Mouse (Mus musculus): ENCODE results near the gene Ank3.

The Ank3 gene

GRCm38 (mm10) chr10:69538236-69538635 lies 139.7 kb downstream of the Ank3 start:
- no peak for DNase-seq

DNA sequence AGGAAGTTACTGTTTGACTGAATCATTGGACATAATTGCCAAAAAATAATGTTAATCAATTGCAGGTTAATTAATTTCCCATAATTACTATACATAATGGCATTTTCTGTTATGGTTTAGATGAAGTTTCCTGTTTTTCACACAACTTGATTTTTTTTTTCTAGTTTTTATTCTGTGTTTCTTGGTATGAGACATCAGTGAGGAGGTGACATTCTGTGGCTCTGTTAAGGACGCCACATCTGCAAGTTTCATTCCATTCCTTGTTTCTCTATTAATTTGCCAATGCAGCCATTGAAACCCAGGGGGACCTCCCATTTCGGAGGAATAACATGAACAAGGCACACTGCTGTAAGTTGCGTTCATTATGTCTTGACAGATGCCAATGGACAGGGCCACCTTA lies 143.9 kb downstream of the Ank3 start:
- no peak for DNase-seq

- DNase-seq = no peak
These were observed 145.5 kb downstream of the Ank3 start for GRCm38 (mm10) chr10:69543876-69544620.

- no peak for DNase-seq
These were observed 146.1 kb downstream of the Ank3 start for GRCm38 (mm10) chr10:69544653-69545052.

DNA sequence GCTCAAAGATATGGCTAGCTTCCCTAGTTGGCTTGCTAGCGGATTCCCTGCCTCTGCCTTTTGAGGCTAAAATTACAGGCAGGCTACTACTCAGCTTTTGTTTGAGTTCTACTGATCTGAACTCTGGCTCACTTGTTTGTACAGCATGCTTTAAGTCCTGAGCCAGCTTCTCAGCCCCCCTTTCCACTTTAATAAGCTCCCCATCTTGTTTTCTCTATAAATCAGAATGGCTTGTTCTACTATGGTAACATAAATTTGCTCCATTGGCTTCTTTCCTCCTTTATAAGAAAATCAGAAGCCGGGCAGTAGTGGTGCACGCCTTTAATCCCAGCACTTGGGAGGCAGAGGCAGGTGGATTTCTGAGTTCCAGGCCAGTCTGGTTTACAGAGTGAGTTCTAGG lies 147.4 kb downstream of the Ank3 start:
- no peak for DNase-seq

- DNase-seq = no peak
These were observed 148.1 kb downstream of the Ank3 start for GRCm38 (mm10) chr10:69546643-69547042.

- DNase-seq = peak; percentile 39 to 43
These were observed 150.2 kb downstream of the Ank3 start for GRCm38 (mm10) chr10:69548771-69549170.

GRCm38 (mm10) chr10:69549221-69549620 lies 150.6 kb downstream of the Ank3 start:
- DNase-seq = peak in 1 of 2 experiments; percentile 65

DNA sequence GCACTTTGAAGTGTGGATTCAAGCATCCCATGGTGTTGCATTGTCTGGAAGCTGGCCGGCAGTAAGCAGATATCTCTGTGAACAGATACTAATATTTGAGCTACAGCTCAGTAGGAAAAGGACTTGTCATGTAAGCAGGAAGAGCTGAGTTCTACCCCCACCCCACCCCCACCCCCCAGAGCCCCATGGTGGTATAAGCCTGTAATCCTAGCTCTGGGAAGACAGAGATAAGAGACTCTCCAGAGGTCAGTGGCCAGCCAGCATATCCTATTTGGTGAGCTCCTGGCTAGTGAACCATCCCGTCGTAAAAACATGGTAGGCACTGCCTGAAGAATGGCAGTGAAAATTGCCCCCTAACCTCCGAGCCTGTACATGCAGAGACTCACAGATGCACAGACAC lies 152.3 kb downstream of the Ank3 start:
- no peak for DNase-seq

GRCm38 (mm10) chr10:69553091-69553490 lies 154.5 kb downstream of the Ank3 start:
- peak; percentile 60 to 79 for DNase-seq

DNA sequence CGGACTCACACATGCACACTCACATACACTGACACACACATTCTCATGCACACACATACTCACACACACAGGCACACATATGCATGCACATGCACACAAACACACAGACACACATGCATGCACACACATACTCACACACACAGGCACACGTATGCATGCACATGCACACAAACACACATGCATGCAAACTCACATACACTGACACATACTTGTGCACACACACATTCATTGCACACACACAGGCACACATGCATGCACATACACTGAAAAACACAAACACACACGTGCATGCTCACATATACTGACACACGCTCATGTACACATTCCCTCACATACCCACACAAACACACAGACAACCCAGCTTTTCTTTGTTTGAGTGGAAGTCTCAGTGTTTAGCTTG lies 157.0 kb downstream of the Ank3 start:
- DNase-seq = no peak

GRCm38 (mm10) chr10:69556278-69556677 lies 157.7 kb downstream of the Ank3 start:
- DNase-seq = peak; percentile 71 to 91

- DNase-seq = no peak
These were observed 161.7 kb downstream of the Ank3 start for GRCm38 (mm10) chr10:69560237-69560636.

DNA sequence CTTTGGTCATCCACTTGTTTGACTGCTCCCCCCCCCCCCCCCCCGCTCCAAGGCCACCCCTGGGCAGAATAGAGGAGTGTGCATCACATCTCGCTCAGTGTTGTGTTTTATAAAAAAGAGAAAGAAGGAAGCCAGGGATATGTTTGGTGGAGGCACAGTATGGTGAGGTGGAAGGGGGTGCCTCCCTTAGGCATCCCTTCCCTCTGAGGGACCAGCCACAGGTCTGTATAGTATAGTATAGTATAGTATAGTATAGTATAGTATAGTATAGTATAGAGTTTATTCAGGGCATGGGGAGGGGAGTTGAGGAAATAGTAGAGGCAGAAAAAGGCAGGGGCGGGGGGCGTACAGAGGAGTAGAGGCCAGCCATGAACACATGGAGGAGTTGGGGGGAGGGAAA lies 164.4 kb downstream of the Ank3 start:
- no peak for DNase-seq

GRCm38 (mm10) chr10:69565052-69565451 lies 166.5 kb downstream of the Ank3 start:
- DNase-seq = no peak

DNA sequence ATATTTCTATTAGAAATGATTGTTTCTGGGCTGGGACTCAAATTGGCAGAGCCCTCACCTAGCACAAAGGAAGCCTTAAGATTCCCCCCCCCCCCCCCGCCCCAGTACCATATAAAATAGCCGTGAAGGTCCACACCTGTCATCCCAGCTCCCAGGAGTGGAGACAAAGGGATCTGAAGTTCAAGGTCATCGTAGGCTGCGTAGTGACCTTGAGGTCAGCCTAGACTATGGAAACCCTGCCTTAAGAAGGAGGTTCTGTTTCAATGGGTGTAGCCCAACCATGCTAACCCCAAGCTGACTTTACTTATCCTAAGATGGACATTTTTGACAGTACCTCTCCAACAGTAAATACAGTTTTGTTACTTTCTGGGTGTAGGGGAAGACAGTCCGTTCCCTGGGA lies 170.4 kb downstream of the Ank3 start:
- DNase-seq = no peak

DNA sequence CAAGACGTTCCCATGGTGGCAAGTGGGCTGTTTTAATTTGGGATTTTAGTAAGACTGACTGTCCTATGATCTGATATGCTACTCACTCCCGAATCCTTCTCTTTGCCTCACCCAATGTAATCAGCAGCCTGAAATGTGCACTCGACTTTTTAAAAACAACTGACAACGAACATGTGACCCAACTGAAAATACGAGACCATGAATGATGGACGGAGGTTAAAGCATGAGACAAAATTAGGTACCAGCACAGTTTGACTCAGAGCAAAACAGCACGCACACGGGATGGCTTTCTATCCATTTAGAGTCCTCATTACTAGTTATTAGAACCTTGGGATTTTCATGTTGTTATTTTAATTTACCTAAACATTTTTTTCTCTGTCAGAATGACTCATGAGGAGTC lies 171.2 kb downstream of the Ank3 start:
- DNase-seq = no peak

- peak; percentile 56 to 68 for DNase-seq
These were observed 172.1 kb downstream of the Ank3 start for GRCm38 (mm10) chr10:69570466-69571288.

DNA sequence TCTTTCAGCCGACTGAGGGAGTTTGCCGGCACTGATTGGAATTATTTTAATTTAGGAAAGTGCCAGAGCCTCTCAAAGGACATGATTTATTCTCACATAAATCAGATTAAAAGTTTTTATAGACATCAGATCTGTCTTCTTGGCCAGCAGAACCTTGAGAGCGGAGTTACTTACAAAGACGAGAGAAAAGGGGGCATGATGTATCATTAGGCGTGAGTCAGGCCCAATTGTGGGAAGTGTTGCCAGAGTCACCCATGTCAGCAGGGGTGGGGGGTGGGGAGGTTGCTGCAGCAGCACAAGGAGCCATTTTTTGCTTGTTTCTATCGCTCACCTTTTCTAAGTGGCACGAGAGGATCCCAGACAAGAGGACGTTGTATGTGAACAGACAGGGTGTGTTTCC lies 172.8 kb downstream of the Ank3 start:
- DNase-seq = no peak

- DNase-seq = no peak
These were observed 173.4 kb downstream of the Ank3 start for GRCm38 (mm10) chr10:69571972-69572371.

DNA sequence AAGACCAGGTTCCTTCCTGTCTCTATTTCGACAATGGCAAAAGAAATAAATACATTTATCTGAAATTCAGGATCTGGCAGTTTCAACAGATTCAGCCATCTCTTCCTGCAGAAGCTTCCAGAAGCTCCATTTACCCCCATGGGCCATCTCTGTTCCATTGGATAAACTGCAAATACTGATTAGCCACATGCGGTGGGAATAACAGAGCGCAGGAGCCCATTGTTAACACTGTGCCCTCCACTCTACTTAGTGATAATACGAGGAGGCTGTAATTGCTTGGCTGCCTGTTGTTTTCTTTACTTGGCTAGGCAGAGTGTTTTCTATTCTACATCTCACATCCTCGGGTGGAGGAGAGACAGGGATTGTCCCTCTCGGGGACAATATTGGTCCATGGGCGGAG lies 174.5 kb downstream of the Ank3 start:
- no peak for DNase-seq

- no peak for DNase-seq
These were observed 175.2 kb downstream of the Ank3 start for GRCm38 (mm10) chr10:69573746-69574145.

GRCm38 (mm10) chr10:69574190-69574663 lies 175.7 kb downstream of the Ank3 start:
- peak in 1 of 2 experiments; percentile 49 for DNase-seq

DNA sequence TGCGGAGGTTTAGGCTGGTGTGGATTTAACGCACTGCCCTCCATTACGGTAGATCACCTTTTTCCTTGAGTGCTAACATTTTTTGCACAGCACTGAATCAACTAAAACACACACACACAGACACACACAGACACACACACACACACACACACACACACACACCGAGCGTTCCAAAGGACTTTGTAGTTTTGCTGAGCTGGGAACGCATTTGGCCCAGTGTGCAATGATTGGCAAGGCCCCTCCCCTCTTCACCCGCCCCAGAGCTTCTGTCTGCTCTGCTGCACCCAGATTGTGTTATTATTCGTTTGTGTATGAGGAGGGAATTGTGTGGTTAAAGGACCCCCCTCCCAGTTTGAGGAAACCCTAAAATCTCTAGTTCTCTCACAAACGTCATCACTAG lies 176.3 kb downstream of the Ank3 start:
- DNase-seq = peak; percentile 38 to 68
